Mouse (Mus musculus) lung, embryonic 16.5 days (tissue): ENCODE data around the gene Ikzf3. TPM values are rescaled to one million over a fixed set of nuclear protein-coding genes. Genes with fewer than 3 reads are reported as not detected.

Experiments used
- ATAC-seq: fragments of 200-750 bp; cut with Nextera tagmentation; 2 replicates; pipeline ENCODE4 v1.8.0; 2017; ENCODE audit warnings: low read depth, mild to moderate bottlenecking, moderate library complexity
- H3K27ac ChIP-seq: fragments of 300-500 bp; sonication (generic); 2 replicates; pipeline ENCODE4 v1.5.1; 2014; ENCODE audit warnings: mild to moderate bottlenecking, control low read depth, low read length
- H3K27me3 ChIP-seq: fragments of 300-500 bp; sonication (generic); 2 replicates; pipeline ENCODE4 v1.6.1; 2014; ENCODE audit warnings: low read depth, low read length, mixed read lengths; ENCODE audit not compliant: control insufficient read depth, insufficient read depth
- H3K36me3 ChIP-seq: fragments of 300-500 bp; sonication (generic); 2 replicates; pipeline ENCODE4 v1.6.1; 2014; ENCODE audit warnings: low read length; ENCODE audit not compliant: control insufficient read depth, insufficient read depth
- H3K4me1 ChIP-seq: fragments of 300-500 bp; sonication (generic); replicated peaks from 2 replicates; pipeline ENCODE4 v1.6.1; 2014; ENCODE audit warnings: low read length, mixed read lengths; ENCODE audit not compliant: control insufficient read depth, insufficient read depth
- H3K4me2 ChIP-seq: fragments of 300-500 bp; sonication (generic); 2 replicates; pipeline ENCODE4 v1.6.1; 2014; ENCODE audit warnings: low read depth, low read length, control low read depth
- H3K4me3 ChIP-seq: fragments of 300-500 bp; sonication (generic); 2 replicates; pipeline ENCODE4 v1.5.1; 2014; ENCODE audit warnings: mild to moderate bottlenecking, low read length, control low read depth
- H3K9ac ChIP-seq: fragments of 300-500 bp; sonication (generic); 2 replicates; pipeline ENCODE4 v1.6.1; 2014; ENCODE audit warnings: low read length, control low read depth
- H3K9me3 ChIP-seq: fragments of 300-500 bp; sonication (generic); 2 replicates; pipeline ENCODE4 v1.6.1; 2016; ENCODE audit warnings: low read length; ENCODE audit not compliant: control insufficient read depth
- WGBS: fragments of 180-500 bp; shearing (Covaris S2); extraction: QIAGEN DNeasy Blood & Tissue Kit; methylation state at CpG from one replicate; pipeline ENCODE4 v1.1.7; 2014; 5-methylcytosine and 5-hydroxymethylcytosine counted together
- polyA plus RNA-seq: library from polyadenylated mRNA; unstranded; fragments of >200 nt; fragmentation: Nextera tagmentation; extraction: Ambion mirVana; gene quantifications from 2 replicates; pipeline ENCODE4 v1.2.1, GENCODE M21; 2015

Gene Ikzf3
- polyA plus RNA-seq, 1 experiment from 2014 or later = 0.33 TPM

DNA sequence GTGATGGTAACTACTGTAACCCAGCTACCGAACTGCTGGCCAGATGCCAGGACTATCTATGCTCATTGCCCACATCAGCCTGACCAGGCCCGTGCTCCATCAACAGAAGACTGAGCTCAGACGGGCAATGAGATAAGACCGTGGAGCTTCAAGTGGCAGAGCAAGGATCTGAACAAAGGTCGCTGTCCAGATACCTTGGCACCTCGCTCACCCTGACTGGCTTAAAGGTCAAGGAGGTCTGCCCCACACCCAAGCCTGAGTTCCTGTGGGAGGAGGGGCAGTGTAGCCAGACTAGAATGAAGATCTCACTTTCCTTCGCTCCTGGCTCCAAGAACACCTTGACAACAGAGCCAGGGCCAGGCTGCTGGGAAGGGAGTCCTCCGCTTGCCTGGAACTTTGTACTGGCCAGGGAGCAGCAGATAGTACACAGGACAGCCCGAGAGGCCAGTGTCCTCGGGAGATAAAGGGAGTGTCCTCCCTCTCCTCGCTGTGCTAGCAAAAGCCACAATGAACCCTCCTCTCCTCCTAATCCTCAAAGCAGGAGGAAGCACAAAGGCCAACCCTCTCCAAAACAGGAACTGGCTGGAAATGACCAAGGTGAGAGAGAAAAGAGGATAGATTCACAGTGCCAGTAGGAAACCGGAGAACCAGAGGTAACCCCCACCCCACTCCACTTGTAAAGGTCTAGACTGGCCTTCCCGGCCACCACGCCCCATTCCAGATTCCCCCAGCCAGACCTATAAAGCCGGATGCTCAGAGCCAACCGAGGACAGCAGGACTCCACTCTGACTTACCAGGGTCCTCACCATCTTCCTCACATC is 34.7 kb upstream of the Ikzf3 start:
- H3K4me1 ChIP-seq = peaks cover 3% of the 10 kb centered on the region
- H3K36me3 ChIP-seq = no peaks in the 10 kb centered on the region
- no peaks in the 10 kb centered on the region for H3K27me3 ChIP-seq
- H3K27ac ChIP-seq = no peak overlapping the region
- H3K4me3 ChIP-seq = no peak overlapping the region
- no peaks in the 10 kb centered on the region for H3K9me3 ChIP-seq
- ATAC-seq = no peak
- no peak overlapping the region for H3K9ac ChIP-seq
- WGBS = 51% methylated on average over 16 of the region's 16 CpGs
- H3K4me2 ChIP-seq = no peak overlapping the region

DNA sequence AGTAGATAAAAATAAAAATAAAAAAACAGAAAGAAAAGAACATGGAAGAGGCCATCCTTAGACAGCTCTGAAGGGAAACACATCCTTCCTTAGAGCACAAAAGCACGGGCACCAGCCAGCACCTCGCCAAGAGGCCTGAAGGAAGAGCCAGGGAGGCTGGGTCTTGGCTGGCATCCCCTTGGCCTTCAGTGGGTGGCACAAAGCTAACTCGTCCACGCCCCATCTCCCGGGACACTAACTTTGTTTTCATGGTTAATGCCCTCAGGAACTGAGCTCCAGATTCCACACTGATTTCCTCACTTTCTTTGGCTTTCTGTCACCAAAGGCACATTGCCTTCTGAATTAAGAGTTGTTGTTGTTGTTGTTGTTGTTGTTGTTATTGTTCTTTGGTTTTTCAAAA is 31.9 kb upstream of the Ikzf3 start:
- WGBS = 84% methylated on average over 5 of the region's 5 CpGs
- no peak overlapping the region for H3K27ac ChIP-seq
- ATAC-seq = no peak
- no peaks in the 10 kb centered on the region for H3K27me3 ChIP-seq
- no peak overlapping the region for H3K9ac ChIP-seq
- H3K36me3 ChIP-seq = no peaks in the 10 kb centered on the region
- H3K9me3 ChIP-seq = no peaks in the 10 kb centered on the region
- H3K4me3 ChIP-seq = no peak overlapping the region
- no peak overlapping the region for H3K4me2 ChIP-seq
- H3K4me1 ChIP-seq = no peaks in the 10 kb centered on the region

DNA sequence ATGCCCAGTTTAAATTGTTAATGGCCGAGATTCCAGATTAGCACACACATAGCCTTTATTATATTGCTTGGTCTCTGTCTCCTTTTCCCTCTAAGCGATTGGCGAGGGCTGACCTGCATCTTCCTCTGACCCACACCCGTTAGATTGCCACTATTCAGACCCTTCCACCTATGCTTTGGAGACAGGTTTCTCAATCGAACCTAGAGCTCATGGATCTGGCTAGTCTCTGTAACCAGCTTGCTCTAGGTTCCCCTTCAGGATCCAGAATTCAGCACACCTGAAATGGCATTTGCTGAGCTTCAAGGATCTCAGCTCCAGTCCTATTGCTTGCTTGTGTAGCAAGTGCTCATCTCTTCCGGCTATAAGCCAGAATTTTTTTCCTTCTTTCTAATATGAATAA is 23.6 kb upstream of the Ikzf3 start:
- no peak overlapping the region for H3K27ac ChIP-seq
- WGBS = 73% methylated on average over 6 of the region's 6 CpGs
- no peak overlapping the region for H3K4me3 ChIP-seq
- H3K4me2 ChIP-seq = no peak overlapping the region
- H3K36me3 ChIP-seq = no peaks in the 10 kb centered on the region
- no peak overlapping the region for H3K9ac ChIP-seq
- H3K4me1 ChIP-seq = no peaks in the 10 kb centered on the region
- no peak for ATAC-seq
- no peaks in the 10 kb centered on the region for H3K27me3 ChIP-seq
- no peaks in the 10 kb centered on the region for H3K9me3 ChIP-seq

DNA sequence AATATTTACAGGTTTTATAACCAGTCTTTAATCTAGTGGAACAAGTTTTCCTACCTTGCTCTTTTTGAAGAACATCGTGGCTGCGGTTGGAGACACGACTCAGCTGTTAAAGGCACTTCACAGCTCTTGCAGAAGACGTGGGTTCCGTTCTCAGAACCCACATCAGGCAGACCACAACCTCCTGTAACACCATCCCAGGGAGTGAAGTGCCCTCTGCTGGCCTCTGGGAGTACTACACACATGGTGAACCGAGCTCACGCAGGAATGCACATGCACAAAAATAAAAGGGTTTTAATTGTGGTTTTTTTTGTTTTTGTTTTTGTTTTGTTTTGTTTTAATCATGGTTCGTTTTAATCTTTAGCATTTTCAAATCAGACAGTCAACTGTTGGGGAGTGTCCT is 22.5 kb upstream of the Ikzf3 start:
- H3K27me3 ChIP-seq = no peaks in the 10 kb centered on the region
- H3K4me2 ChIP-seq = no peak overlapping the region
- no peak overlapping the region for H3K4me3 ChIP-seq
- no peaks in the 10 kb centered on the region for H3K36me3 ChIP-seq
- H3K9me3 ChIP-seq = no peaks in the 10 kb centered on the region
- no peaks in the 10 kb centered on the region; the same call in 1 of the 2 replicates for H3K4me1 ChIP-seq
- H3K27ac ChIP-seq = no peak overlapping the region
- no peak overlapping the region for H3K9ac ChIP-seq
- WGBS = 80% methylated on average over 8 of the region's 8 CpGs
- ATAC-seq = no peak

DNA sequence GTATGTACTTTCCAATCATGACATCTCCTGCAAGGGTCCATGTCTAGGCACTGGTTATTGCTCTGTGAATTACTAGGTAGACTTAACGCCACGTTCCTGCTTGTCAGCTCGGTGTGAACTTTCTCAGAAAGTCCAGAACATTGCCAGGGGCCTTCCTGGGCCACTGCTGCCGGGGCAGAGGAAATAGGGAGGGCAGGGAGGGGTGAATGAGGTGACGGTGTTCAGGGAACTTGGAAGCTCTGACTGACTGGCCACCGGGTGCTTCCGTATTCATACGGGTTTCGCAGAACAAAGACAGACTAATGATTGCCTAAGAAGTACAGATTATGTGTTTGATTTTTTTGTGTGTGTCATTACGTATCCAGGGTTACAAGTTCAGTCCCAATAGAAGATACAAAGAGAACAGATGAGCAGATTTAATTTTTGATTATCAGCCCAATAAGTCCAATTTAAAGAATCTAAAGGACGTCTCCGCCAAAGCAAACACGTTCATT is 18.1 kb upstream of the Ikzf3 start:
- Histone ChIP-seq H3K27ac (no peak overlapping the region), H3K4me2 (no peak overlapping the region), H3K4me3 (no peak overlapping the region), H3K4me1 (no peaks in the 10 kb centered on the region; the same call in 1 of the 2 replicates), H3K27me3 (no peaks in the 10 kb centered on the region), H3K9me3 (no peaks in the 10 kb centered on the region), H3K36me3 (no peaks in the 10 kb centered on the region), H3K9ac (no peak overlapping the region)
- WGBS = 48% methylated on average over 13 of the region's 13 CpGs
- no peak for ATAC-seq

DNA sequence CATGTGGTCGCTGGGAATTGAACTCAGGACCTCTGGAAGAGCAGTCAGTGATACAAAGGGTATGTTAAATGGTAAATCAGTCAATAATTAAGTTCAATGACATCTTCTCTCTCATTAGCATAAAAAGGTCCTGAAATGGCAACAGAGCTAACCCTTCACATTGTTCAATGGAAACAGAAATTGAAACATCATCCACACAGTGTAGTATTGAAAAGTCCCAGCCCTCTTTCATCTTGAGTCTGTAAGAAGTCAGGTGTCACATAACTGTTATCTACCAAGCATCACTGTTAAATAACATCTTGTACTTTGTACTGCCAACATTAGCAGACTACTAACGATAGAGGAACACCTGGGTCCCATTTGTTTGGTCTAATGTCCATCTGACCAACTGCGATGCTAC is 17.2 kb upstream of the Ikzf3 start:
- H3K4me3 ChIP-seq = no peak overlapping the region
- 65% methylated on average over 3 of the region's 3 CpGs for WGBS

DNA sequence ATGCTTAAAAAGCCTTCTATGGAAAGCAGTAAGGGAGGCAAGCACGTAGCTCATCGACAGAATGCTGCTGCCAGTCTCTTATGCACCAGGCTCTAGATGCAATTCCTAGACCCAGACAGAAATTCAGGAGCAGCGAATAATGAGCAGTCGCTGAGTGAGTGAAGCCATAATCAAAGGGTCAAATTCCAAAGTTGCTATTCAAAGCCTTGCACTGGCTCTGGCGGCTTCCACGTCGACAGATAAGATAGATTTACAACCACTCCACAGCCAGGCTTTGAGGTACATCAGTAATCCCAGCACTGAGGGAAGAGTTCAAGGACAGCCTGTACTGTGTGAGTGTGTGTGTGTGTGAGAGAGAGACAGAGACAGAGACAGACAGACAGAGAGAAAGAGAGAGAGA is 15.1 kb upstream of the Ikzf3 start:
- Histone ChIP-seq H3K9me3 (no peaks in the 10 kb centered on the region), H3K4me2 (no peak overlapping the region), H3K27ac (no peak overlapping the region), H3K36me3 (no peaks in the 10 kb centered on the region), H3K4me1 (no peaks in the 10 kb centered on the region; the same call in 1 of the 2 replicates), H3K9ac (no peak overlapping the region), H3K27me3 (0 out of 2 replicates have a peak, but pooled peaks cover 2% of the 10 kb centered on the region), H3K4me3 (no peak overlapping the region)
- no peak for ATAC-seq
- WGBS = 19% methylated on average over 7 of the region's 7 CpGs

More for the DNA sequence above, 17.2 kb upstream of the Ikzf3 start:
- H3K9ac ChIP-seq = no peak overlapping the region
- no peaks in the 10 kb centered on the region for H3K36me3 ChIP-seq
- H3K4me2 ChIP-seq = no peak overlapping the region
- no peak for ATAC-seq
- H3K4me1 ChIP-seq = no peaks in the 10 kb centered on the region; the same call in 1 of the 2 replicates
- no peaks in the 10 kb centered on the region for H3K27me3 ChIP-seq
- no peaks in the 10 kb centered on the region for H3K9me3 ChIP-seq
- no peak overlapping the region for H3K27ac ChIP-seq

DNA sequence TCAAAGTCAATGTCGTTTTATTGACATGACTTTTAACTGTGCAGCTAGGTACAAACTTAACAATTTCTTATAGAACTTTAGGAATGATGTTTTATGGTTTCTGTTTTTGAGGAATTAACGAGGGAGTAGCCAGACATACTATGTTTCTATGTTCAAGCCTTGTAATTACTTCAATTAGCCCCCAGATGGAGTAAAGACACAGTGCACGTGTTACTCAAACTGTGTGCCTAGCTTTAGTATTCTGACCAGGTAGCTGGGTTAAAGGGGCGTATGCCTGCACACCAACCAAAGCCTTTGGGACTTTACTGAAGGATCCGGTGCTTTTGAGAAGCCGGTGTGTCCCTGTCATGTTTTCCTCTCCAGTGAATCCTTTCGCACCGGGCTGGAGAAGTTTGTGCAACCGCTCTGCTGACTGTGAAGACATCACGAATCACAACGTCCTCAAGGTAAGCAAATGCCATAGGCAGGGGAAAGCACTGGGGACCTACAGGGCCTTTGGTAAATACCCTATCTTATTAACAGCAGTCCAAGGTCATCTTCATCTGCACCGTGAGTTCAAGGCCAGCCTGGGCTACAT is 9.4 kb upstream of the Ikzf3 start:
- Histone ChIP-seq H3K4me1 (peaks cover 3% of the 10 kb centered on the region), H3K4me3 (no peak overlapping the region), H3K36me3 (no peaks in the 10 kb centered on the region), H3K4me2 (no peak overlapping the region), H3K27ac (no peak overlapping the region), H3K27me3 (peaks cover 3% of the 10 kb centered on the region), H3K9ac (no peak overlapping the region), H3K9me3 (no peaks in the 10 kb centered on the region)
- no peak for ATAC-seq
- WGBS = 64% methylated on average over 12 of the region's 12 CpGs

DNA sequence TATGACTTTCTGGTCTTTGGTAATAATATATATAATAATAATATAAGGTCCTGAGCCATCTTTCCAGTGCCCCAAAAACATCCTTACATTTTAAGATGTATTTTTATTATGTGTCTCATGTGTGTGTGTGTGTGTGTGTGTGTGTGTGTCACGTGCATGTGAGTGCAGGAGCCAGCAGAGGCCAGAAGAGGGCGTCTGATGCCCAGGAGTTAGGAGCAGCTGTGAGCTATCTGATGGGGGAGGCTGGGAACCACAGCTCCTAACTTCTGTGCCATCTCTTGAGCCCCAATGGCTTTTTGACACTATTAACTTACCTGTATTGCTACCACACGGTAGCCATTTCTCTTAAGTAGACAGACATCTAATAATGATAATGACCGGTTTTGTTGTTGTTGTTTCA is 8.1 kb upstream of the Ikzf3 start:
- Histone ChIP-seq H3K9ac (no peak overlapping the region), H3K4me2 (no peak overlapping the region), H3K4me1 (peaks cover 3% of the 10 kb centered on the region), H3K9me3 (no peaks in the 10 kb centered on the region), H3K27ac (no peak overlapping the region), H3K4me3 (no peak overlapping the region), H3K27me3 (peaks cover 14% of the 10 kb centered on the region), H3K36me3 (no peaks in the 10 kb centered on the region)
- ATAC-seq = no peak
- 85% methylated on average over 4 of the region's 4 CpGs for WGBS
